Mouse (Mus musculus) left cerebral cortex, postnatal 10 days (tissue): Measurements from ENCODE around the gene Sh3bgrl2. TPM values are rescaled to one million over a fixed set of nuclear protein-coding genes. Genes with fewer than 3 reads are reported as not detected.

Source experiments
- DNase-seq, 2 experiments: peaks; one replicate each; pipeline ENCODE4 v3.0.0; 2021 to 2022; ENCODE audit warnings: low spot score in 2 of 2, mixed read lengths in 1 of 2; ENCODE audit errors: extremely low spot score in 1 of 2
- intact Hi-C: fragments of 180-260 bp; cut with DNase I; formaldehyde crosslinking; loops from one replicate; pipeline ENCODE4 v1.15.1; 2025
- total RNA-seq, 2 experiments: library from RNA; stranded (reverse); gene quantifications; 2 replicates each; pipeline ENCODE4 v1.2.3; 2021

The Sh3bgrl2 gene
- total RNA-seq, 2 experiments from 2014 or later: 25.9 to 28.9 TPM

DNA sequence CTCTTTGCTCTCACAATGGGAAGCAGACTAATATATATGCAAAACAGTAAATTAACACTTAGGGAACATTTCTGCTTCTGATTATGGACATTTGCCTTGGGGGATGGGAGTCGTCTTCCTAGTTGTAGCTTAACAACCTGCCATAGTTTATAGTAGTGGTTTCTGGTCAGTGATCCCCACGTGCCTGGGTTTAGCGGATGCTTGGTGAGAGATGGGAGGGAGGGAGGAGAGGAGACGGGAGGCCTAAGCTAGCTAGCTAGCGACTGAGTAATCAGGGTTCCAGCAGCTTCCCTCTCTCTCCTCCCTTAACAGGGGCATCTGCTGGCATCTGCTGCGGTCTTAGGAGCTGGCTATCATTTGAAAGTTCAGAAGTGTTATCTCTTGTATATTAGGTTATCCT, 8.1 kb downstream of the Sh3bgrl2 start:
- no peak for DNase-seq
- intact Hi-C loops: no loop called here

- DNase-seq: peak in 1 of 2 experiments; percentile 31
- intact Hi-C loops: no loop called here
Observed at GRCm38 (mm10) chr9:83556780-83557771, 8.9 kb downstream of the Sh3bgrl2 start.

DNA sequence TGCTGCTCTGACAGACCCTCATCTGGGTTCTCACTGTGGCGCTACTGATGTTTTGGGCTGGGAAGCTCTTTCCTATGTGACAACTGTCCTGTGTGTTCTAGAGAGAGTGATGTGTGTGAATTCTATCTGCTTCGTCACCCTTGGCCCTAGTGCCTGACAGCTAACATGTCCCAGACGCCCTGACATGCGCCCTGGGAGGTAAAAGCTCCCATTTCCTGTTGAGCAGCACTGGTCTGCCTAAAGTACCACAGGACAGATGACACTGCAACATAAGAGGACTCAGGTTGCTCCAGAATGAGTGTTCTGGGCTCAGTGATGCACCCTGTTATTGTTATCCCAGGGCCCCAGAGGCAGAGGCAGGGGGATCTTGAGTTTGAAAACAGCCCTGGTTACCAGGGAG, 12.5 kb downstream of the Sh3bgrl2 start:
- intact Hi-C loops: no loop called here
- DNase-seq: no peak

GRCm38 (mm10) chr9:83562889-83563288, 14.8 kb downstream of the Sh3bgrl2 start:
- intact Hi-C loops: no loop called here

GRCm38 (mm10) chr9:83563808-83564549, 15.9 kb downstream of the Sh3bgrl2 start:
- DNase-seq: no peak
- intact Hi-C loops: no loop called here

More at GRCm38 (mm10) chr9:83562889-83563288, 14.8 kb downstream of the Sh3bgrl2 start:
- no peak for DNase-seq

DNA sequence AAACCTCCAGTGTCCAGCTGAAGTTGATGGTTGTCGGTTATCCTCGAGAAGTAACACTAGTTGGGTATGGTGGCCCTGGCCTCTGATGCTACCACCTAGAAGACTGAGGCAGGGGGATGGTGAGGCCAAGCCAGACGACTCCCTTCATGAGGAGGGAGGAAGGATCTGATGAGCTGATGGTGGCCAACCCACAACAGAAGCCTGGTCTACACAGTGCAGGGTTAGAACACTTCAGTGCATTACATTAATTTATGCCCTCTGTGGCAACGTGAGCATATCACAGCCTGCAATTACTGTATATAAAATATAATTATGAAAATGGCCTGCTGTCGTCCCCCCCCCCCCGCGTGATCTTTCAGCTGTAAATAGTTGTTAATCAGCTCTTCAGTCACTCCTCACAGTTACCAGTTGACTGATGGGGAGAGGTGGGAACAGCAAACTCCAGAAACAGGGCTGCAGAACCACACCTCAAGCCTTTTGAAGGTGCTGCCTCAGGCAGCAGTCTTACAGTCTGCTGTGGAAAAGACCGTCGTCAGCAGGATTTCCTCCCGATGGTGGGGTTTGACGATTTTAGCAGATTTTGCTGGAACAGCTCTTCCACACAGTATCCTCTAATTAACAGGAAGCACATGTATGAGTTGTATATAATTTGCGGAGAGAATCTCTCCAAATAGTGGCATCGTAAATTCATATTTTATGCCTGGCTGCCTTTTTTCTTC, 17.0 kb downstream of the Sh3bgrl2 start:
- no peak for DNase-seq
- intact Hi-C loops: no loop called here

DNA sequence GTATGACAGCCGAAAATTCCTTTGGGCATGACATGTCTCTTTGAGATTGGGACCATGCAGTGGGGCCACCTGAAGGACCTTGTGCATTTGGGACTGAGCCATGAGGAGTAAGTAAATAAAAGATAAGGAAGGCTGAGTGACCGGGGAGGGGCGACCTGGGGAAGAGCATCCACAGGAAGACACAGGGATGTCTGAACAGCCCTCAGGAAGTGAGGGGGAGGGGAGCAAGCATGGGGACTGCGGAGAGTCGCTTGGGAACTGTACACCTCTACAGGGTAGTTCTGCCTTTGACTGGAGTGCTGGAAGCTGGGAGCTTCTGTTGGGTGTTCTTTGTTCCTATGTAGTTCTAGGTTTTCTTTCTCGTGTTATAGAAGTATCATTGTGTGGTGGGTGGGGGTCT, 18.0 kb downstream of the Sh3bgrl2 start:
- intact Hi-C loops: no loop called here

DNA sequence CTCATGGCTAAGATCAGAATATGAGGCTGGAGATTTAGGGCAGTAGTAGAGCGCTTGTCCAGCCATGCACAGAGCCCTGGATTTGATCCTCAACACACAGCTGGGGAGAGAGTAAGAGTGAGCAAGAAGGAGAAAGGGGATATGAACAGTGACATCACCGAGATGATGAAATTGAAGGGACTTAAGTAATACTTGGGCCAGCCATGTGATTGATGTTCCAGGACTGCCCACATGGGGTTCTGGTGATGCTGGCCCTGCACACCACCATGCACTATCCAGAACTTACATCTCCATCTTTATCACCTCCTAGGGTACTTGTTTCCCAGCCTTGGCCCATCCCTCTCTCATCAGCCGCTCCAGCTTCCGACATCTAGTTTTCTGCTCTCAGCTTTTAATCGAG, 20.0 kb downstream of the Sh3bgrl2 start:
- DNase-seq: no peak
- intact Hi-C loops: no loop called here

More for the DNA sequence above, 18.0 kb downstream of the Sh3bgrl2 start:
- no peak for DNase-seq

DNA sequence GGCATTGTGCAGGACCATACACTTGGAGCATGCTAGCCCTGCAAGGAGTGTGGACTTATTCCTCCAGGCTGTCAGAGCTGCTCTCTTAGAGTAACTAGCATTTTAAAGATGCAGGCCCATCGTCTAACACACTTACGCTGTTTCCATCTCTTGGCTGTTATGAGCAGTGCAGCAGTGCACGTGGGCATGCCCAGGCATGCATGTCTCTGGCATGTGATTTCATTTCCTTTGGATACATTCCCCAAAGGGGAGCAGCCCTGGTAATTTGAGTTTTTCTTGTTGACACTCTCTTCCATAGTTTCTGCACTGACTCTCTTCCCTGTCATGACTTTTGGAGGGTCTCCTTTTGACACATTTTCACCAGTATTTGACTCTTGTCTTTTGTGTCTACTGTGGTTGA, 20.8 kb downstream of the Sh3bgrl2 start:
- intact Hi-C loops: no loop called here

GRCm38 (mm10) chr9:83569898-83570297, 21.8 kb downstream of the Sh3bgrl2 start:
- intact Hi-C loops: no loop called here
- DNase-seq: no peak

More for the DNA sequence above, 20.8 kb downstream of the Sh3bgrl2 start:
- no peak for DNase-seq

- DNase-seq: no peak
Observed at GRCm38 (mm10) chr9:83571315-83571714, 23.2 kb downstream of the Sh3bgrl2 start.

DNA sequence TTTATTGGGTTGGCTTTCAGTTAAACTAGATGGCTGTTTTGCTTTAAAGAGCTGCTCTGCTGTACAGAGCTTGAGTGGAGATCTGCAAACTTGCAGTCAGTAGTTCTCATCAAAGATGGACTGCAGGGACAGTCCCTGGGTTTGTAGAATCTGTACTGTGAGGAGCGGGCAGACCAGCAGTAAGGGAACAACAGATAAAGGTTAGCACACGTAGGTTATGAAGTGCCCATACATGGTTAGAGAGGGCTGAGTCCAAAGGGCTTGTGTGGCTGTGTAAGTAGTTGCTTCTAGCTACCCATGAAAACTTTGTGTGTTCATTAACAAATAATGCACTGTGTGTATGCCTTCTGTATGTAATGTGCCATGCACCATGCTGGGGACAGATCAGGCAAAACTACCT, 24.2 kb downstream of the Sh3bgrl2 start:
- DNase-seq: no peak
- intact Hi-C loops: no loop called here

More at GRCm38 (mm10) chr9:83571315-83571714, 23.2 kb downstream of the Sh3bgrl2 start:
- intact Hi-C loops: no loop called here

GRCm38 (mm10) chr9:83572870-83573269, 24.7 kb downstream of the Sh3bgrl2 start:
- intact Hi-C loops: no loop called here
- DNase-seq: no peak

DNA sequence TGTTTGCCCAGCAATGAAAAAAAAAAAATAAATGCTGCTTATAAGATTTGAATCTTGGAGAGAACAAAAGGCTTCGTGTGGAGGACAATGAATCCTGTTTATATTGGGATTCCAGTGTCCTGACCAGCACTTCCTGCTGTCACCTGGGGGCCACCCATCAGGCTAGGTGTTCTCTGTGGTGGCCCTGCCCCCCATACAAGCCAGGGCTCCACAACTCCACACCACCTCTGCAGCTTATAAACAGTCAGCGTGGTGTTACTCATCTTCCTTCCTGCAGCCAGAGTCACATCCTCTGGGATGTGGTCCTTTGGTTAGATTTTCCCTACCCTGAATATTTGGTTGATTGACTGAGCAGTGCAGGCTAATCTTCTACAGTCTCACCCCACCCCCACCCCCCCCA, 25.5 kb downstream of the Sh3bgrl2 start:
- intact Hi-C loops: no loop called here
- no peak for DNase-seq

GRCm38 (mm10) chr9:83575403-83575802, 27.3 kb downstream of the Sh3bgrl2 start:
- intact Hi-C loops: no loop called here

DNA sequence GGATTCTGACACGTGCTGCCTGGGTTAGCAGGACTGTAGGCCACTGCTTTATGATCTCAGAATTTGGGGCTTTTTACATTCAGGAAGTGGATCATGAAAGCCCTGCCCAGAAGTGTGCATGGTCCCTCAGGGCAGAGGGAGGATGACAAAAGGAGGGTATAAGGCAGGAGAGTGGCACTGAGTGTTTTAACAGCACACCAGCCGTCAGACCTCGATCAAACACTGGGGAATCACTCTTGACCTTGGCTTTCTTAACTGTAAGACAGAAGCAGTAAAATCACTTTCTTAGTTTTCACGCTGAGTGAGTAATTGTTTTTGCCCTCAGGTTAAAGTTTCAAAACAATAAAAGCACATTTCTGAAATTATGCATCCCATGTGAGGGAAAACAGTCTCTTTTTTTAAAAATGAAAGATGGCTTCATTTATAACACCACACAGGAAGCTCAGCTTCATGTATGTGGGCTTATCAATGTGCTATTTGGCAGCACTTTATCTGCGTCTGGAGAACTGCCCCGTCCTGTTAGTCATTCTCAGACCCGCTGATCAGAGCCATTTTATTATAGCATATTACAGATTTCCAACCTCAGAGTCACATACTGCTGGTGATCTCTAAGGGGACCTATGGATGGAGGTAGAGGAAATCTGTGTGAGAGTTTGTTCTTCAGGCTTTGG, 28.0 kb downstream of the Sh3bgrl2 start:
- DNase-seq: no peak
- intact Hi-C loops: no loop called here

More at GRCm38 (mm10) chr9:83575403-83575802, 27.3 kb downstream of the Sh3bgrl2 start:
- no peak for DNase-seq

DNA sequence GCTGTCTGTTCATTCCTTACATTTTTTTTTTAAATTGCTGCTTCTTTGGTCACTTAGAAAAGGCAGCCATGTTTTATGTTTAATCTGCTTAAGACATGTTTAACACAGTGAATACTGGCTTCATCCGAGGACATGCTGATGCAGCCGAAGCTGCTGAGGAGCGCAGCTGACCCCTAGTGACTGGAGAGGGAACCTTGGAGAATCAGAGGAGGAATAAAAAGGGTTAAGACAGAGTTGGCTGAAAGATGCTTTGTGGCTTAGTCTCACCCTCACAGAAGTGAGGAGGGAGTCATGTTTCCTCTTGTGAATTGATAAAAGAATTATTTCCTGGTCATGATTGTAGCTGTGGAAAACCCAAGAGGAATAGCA, 28.5 kb downstream of the Sh3bgrl2 start:
- intact Hi-C loops: no loop called here
- peak; percentile 40 to 64 for DNase-seq

DNA sequence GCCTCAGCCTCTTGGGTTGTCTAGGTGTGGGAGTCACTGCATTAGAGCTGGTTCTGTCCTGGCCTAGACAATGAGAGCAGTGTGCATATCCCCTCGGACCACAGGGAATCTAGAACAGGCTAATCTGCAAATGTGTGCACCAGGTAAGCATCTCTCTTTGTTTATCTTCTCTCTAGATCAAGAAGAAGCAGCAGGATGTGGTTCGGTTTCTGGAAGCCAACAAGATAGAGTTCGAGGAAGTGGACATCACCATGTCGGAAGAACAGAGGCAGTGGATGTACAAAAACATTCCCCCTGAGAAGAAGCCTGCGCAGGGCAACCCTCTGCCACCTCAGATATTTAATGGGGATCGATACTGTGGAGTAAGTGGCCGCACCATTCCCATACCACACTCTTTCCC, 29.1 kb downstream of the Sh3bgrl2 start:
- DNase-seq: no peak
- intact Hi-C loops: no loop called here

DNA sequence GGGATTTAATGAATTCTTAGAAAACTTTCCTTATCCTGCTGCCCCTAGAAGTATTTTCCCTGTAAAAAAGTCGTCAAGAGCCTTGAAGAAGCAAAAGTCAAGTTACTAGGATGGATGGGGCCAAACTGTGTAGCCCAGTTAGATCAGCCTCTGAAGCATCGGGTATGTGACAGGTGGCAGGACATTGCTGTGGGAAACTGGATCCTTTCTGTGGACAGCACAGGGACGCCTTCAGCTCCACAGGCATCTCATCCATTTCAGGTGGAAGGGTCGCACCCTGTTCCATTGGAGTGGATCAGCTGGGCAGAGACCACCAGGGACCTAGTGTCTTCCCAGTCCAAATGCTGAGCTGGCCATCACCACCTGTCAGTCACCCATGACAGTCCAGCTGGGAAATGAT, 30.9 kb downstream of the Sh3bgrl2 start:
- no peak for DNase-seq
- intact Hi-C loops: no loop called here
